Mouse (Mus musculus) embryonic facial prominence, embryonic 14.5 days (tissue): ENCODE data around the gene Wasf2. TPM values are rescaled to one million over a fixed set of nuclear protein-coding genes. Genes with fewer than 3 reads are reported as not detected.

Source experiments
- ATAC-seq: fragments of 200-750 bp; cut with Nextera tagmentation; 2 replicates; pipeline ENCODE4 v1.8.0; 2017; ENCODE audit warnings: low read depth, moderate number of reproducible peaks, moderate TSS enrichment
- DNase-seq: peaks from one replicate; pipeline ENCODE4 v3.0.0-alpha.2; 2015; ENCODE audit warnings: low spot score
- H3K27ac ChIP-seq: fragments of 300-500 bp; sonication (generic); replicated peaks from 2 replicates; pipeline ENCODE4 v1.5.1; 2014; ENCODE audit warnings: low read depth, mild to moderate bottlenecking, low read length, moderate library complexity
- H3K27me3 ChIP-seq: fragments of 300-500 bp; sonication (generic); replicated peaks from 2 replicates; pipeline ENCODE4 v1.6.1; 2014; ENCODE audit warnings: low read length; ENCODE audit not compliant: control insufficient read depth, insufficient read depth
- H3K36me3 ChIP-seq: fragments of 300-500 bp; sonication (generic); 2 replicates; pipeline ENCODE4 v1.6.1; 2014; ENCODE audit warnings: low read length, mixed read lengths; ENCODE audit not compliant: control insufficient read depth, insufficient read depth
- H3K4me1 ChIP-seq: fragments of 300-500 bp; sonication (generic); 2 replicates; pipeline ENCODE4 v1.6.1; 2014; ENCODE audit warnings: antibody characterized with exemption, low read length; ENCODE audit not compliant: control insufficient read depth, insufficient read depth
- H3K4me2 ChIP-seq: fragments of 300-500 bp; sonication (generic); 2 replicates; pipeline ENCODE4 v1.6.1; 2014; ENCODE audit warnings: low read depth, mild to moderate bottlenecking, low read length, moderate library complexity, mixed read lengths
- H3K4me3 ChIP-seq: fragments of 300-500 bp; sonication (generic); 2 replicates; pipeline ENCODE4 v1.5.1; 2014; ENCODE audit warnings: low read depth, mild to moderate bottlenecking, low read length
- H3K9ac ChIP-seq: fragments of 300-500 bp; sonication (generic); 2 replicates; pipeline ENCODE4 v1.6.1; 2014; ENCODE audit warnings: low read depth, mild to moderate bottlenecking, low read length, moderate library complexity, mixed read lengths
- H3K9me3 ChIP-seq: fragments of 300-500 bp; sonication (generic); 2 replicates; pipeline ENCODE4 v1.6.1; 2016; ENCODE audit warnings: low read length; ENCODE audit not compliant: control insufficient read depth
- WGBS: fragments of 180-500 bp; shearing (Covaris S2); extraction: QIAGEN DNeasy Blood & Tissue Kit; methylation state at CpG from one replicate; pipeline ENCODE4 v1.1.7; 2014; 5-methylcytosine and 5-hydroxymethylcytosine counted together
- polyA plus RNA-seq: library from polyadenylated mRNA; unstranded; fragments of >200 nt; fragmentation: Nextera tagmentation; extraction: Ambion mirVana; gene quantifications from 2 replicates; pipeline ENCODE4 v1.2.1, GENCODE M21; 2014

Wasf2 gene
- polyA plus RNA-seq, 1 experiment from 2014 or later = 83.4 TPM

DNA sequence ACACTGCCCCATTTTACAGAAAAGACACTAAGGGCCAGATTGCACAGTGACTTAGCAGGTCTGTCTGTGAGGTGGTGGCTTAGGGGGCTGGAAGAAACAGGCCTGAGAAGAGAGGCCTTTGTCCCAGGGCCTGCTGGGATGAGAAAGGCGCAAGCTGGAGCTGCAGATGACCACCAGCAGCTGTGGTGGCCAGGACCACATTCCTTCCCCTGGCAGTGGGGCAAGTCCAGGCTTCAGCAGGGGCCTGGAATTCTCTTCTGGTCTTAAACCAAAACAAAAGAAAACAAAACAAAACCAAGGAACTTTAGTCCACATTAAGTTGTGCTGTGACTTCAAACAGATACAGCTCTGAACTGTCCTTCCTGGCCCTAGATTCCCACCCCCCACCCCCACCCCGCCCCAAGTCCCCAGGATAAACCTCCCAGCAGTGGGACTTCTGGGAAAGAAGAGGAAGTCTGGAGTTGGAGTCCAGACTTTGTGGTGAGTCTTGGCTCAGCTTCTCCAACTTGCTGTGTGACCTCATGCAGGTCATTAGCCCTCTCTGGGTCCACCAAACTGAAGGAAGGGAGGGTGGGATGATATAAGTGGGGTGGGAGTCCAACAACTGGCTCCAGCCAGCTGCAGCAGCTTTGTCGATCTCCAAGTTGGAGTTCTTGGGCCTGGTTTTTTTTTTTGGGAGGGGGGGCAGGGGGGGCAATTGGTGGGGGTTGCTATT lies 13.4 kb upstream of the Wasf2 start:
- Histone ChIP-seq H3K36me3 (no peaks in the 10 kb centered on the region), H3K4me1 (peaks cover 38% of the 10 kb centered on the region), H3K27me3 (no peaks in the 10 kb centered on the region), H3K9me3 (no peaks in the 10 kb centered on the region), H3K9ac (peak overlapping the region; percentile 37), H3K4me3 (no peak overlapping the region), H3K4me2 (peak overlapping the region; percentile 40), H3K27ac (peak overlapping the region; percentile 95)
- DNase-seq (peak; percentile 83), ATAC-seq (no peak; the same call in 1 of the 2 replicates)
- 25% methylated on average over 3 of the region's 3 CpGs for WGBS

DNA sequence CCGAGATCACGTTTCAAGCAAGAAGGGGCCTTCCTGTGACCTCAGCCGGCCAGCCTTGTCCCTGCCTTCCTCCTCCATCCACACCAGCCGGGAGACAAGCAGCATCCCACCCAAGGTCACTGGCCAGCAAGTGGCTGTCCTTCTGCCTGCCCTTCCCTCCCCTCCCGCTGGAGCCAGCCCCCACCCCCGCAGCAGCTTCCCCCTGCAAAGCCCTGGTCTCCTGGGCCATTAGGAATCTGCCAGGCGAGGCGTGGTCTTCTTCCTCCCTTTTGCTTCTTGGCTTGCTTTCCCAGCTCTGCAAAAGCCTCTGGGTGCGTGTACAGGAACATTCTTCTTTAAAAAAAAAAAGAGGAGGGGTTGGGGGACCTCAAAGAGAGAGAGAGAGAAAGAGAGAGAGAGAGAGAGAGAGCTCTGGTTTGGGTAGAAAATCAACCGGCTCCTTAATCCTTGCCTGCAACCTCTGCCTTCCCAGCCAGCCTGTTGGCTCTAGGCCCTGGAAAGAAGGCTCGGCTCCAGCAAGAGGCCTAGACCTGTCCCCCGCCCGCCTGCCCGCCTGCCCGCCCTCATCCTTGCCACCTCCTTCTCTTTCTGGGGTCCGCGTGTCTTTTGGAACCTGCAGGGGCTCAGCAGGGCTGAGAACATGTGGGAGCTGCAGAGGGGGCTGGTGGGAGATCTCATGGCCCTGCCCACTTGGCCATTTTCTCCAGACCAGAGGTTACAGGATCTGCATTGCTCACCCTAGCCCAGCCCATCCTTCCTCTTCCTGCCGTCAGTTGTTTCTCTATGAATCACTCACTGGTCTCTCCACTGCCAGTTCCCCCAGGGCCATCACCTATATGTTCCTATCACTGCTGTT lies 12.5 kb upstream of the Wasf2 start:
- H3K4me1 ChIP-seq = peaks cover 34% of the 10 kb centered on the region
- H3K4me3 ChIP-seq = peak overlapping the region; percentile 6; the same call in 1 of the 2 replicates
- peak overlapping the region; percentile 37 for H3K9ac ChIP-seq
- ATAC-seq = peak; percentile 70
- H3K36me3 ChIP-seq = no peaks in the 10 kb centered on the region
- H3K27me3 ChIP-seq = no peaks in the 10 kb centered on the region
- WGBS = 4% methylated on average over 15 of the region's 18 CpGs
- peak; percentile 96 for DNase-seq
- H3K9me3 ChIP-seq = no peaks in the 10 kb centered on the region
- H3K27ac ChIP-seq = peak overlapping the region; percentile 95
- H3K4me2 ChIP-seq = peak overlapping the region; percentile 40

DNA sequence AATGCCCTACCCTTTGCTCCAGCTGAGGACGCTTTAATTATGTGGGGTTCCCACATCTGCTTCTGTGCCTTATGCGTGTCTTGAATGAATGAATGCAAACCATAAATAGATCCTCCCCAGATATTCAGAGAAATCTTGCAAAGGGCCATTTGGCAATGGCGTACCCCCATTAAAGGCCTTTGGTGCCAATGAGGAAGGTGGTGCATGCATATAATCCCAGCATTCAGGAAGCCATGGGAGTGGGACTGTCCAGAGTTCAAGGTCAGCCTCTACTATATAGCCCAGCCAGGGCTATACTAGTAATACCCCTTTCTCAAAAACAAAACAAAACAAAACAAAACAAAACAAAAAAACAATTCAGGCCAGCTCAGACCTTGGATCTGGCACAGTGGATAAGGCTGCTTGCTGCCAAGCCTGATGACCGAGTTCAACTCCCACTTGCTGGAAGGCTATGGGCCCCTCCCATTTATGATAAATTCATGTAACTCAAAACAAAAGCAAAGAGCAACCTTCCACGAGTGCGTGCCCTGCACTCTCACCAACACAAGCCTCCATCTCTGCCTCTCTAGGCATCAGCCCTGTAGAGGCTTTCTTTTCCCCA lies 11.4 kb upstream of the Wasf2 start:
- Histone ChIP-seq H3K9me3 (0 out of 2 replicates have a peak, but pooled peaks cover 1% of the 10 kb centered on the region), H3K27ac (peak overlapping the region; percentile 29; the same call in 1 of the 2 replicates), H3K4me2 (no peak overlapping the region), H3K27me3 (no peaks in the 10 kb centered on the region), H3K36me3 (no peaks in the 10 kb centered on the region), H3K4me1 (peaks cover 34% of the 10 kb centered on the region), H3K9ac (no peak overlapping the region), H3K4me3 (no peak overlapping the region)
- ATAC-seq (no peak), DNase-seq (no peak)
- 66% methylated on average over 6 of the region's 6 CpGs for WGBS

DNA sequence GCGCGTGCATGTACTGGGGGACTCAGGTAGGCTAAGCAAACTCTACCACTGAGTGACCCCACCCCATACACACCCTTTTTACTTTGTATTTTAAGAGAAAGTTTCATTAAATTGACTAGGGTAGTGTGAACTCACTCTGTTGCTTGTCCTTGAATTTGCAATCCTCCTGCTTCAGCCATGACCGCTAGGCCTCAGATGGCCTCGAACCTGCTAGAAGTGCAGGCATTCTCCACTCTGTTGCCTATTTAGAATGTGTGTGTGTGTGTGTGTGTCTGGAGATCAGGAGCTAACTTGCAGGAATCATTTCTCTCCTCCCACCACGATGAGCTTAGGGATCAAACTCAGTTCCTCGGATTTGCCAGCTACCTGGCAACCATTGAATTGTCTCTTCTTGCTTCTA lies 10.7 kb upstream of the Wasf2 start:
- no peaks in the 10 kb centered on the region for H3K27me3 ChIP-seq
- DNase-seq (no peak), ATAC-seq (no peak)
- H3K4me3 ChIP-seq = no peak overlapping the region
- H3K4me1 ChIP-seq = peaks cover 34% of the 10 kb centered on the region
- 79% methylated on average over 6 of the region's 6 CpGs for WGBS
- H3K36me3 ChIP-seq = no peaks in the 10 kb centered on the region
- no peak overlapping the region for H3K4me2 ChIP-seq
- H3K9ac ChIP-seq = no peak overlapping the region
- 0 out of 2 replicates have a peak overlapping the region, but pooled peaks have one; percentile 1 for H3K27ac ChIP-seq
- 0 out of 2 replicates have a peak, but pooled peaks cover 6% of the 10 kb centered on the region for H3K9me3 ChIP-seq

DNA sequence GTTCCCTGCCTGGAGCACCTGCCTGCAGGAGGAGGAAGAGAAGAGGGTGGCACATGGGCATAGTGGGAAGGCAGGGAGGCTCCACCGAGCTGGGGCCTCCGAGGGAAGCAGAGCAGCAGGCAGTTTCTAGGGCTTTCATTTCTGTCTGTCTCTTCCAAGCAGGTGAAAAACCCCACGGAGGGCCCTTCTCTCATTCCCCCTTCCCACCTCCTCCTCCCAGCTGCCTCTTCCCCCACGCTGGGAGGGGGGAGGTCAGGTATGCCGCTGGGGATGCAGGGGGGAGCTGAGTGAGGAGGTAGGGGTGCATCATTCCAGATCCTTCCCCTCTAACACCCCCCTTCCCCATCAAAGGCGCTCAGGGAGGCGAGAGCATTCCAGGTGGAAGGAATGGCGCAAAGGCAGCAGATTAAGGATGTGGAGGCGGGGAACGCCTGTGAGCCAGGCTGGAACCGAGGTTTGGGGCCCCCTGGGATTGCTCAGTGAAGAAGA lies 9.4 kb upstream of the Wasf2 start:
- Histone ChIP-seq H3K4me1 (peaks cover 34% of the 10 kb centered on the region), H3K27ac (peak overlapping the region; percentile 50; the same call in 1 of the 2 replicates), H3K9me3 (0 out of 2 replicates have a peak, but pooled peaks cover 6% of the 10 kb centered on the region), H3K4me3 (no peak overlapping the region), H3K4me2 (peak overlapping the region; percentile 10; the same call in 1 of the 2 replicates), H3K9ac (no peak overlapping the region), H3K27me3 (no peaks in the 10 kb centered on the region), H3K36me3 (no peaks in the 10 kb centered on the region)
- DNase-seq (peak; percentile 76), ATAC-seq (0 out of 2 replicates have a peak, but pooled peaks have one; percentile 15)
- WGBS = 4% methylated on average over 11 of the region's 11 CpGs

DNA sequence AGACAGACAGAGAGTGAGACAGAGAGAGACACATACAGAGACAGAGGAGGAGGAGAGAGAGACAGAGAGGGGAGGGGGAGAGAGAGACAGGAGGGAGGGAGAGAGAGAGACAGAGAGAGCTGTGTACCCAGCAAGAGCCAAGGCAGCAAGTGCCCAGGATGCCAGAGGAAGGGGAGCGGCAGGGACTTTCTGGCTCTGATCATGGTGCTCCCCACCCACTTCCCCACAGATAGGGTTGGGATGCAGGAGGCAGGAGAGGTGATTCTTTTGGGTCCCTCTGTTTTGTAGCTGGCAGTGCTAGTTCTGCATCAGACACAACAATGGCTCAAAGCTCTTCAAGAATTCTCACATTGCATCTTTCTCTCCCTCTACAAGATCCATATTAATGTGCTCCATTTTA lies 8.9 kb upstream of the Wasf2 start:
- 0 out of 2 replicates have a peak, but pooled peaks cover 6% of the 10 kb centered on the region for H3K9me3 ChIP-seq
- H3K4me3 ChIP-seq = no peak overlapping the region
- no peak overlapping the region for H3K27ac ChIP-seq
- H3K4me2 ChIP-seq = no peak overlapping the region
- peaks cover 30% of the 10 kb centered on the region for H3K4me1 ChIP-seq
- no peaks in the 10 kb centered on the region for H3K27me3 ChIP-seq
- H3K36me3 ChIP-seq = no peaks in the 10 kb centered on the region
- no peak for DNase-seq
- ATAC-seq = no peak
- no peak overlapping the region for H3K9ac ChIP-seq
- WGBS = 38% methylated on average over 1 of the region's 1 CpGs

DNA sequence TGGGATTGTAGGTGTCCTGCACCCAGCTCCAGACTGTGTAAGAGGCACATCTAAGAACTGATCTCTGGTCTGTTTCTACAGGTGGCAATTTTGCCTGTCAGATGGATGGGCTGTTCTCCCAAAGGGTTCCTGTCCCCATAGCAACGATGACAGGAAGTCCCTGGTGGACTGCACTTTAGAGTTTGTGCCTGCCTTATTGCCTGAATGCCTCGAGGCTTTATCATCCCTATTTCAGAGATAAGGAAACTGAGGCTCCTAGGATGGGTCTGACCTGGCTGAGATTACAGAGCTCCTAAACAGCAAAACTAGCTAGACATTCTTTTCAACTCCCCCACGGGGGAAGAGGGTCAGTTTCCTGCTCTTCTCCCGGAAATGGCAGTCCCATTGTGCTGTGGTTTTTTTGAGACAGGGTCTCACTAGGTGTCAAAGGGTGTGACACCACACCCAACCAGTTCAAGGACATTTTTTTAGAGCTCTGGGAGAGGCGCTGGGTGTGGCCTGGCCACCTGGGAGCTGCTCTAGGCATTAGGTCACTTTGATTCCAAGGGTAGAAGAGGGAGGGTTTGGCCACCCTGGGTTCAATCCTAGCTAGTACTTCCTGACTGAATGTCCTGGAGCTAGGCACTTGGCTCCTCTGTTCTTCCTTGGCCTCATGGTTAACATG lies 8.2 kb upstream of the Wasf2 start:
- ATAC-seq = no peak

DNA sequence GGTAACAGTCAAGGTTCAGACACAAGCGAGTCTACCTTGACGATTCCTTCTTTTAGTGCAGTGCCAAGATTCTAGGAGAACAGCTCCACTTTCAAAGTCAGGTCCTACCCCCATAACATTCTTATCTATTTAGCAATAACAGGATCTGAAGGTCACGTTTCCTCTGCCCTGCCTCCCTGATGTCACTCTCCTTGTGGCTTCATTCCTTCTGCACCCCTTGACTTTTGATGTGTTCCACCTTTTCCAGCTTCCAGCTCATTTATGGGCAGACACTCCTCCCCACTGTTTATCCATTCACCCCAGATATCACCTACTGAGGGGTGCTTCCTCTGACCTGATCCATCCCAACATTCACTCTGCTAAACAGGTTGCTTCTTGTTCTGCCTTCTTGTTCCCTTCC lies 3.2 kb upstream of the Wasf2 start:
- Histone ChIP-seq H3K4me3 (no peak overlapping the region), H3K27ac (no peak overlapping the region), H3K27me3 (no peaks in the 10 kb centered on the region), H3K9ac (no peak overlapping the region), H3K4me2 (no peak overlapping the region), H3K36me3 (no peaks in the 10 kb centered on the region), H3K9me3 (0 out of 2 replicates have a peak, but pooled peaks cover 6% of the 10 kb centered on the region), H3K4me1 (peaks cover 6% of the 10 kb centered on the region)
- ATAC-seq (no peak), DNase-seq (no peak)
- 75% methylated on average over 3 of the region's 3 CpGs for WGBS

More for the DNA sequence above, 8.2 kb upstream of the Wasf2 start:
- WGBS = 36% methylated on average over 5 of the region's 5 CpGs
- H3K27me3 ChIP-seq = no peaks in the 10 kb centered on the region
- no peak overlapping the region for H3K27ac ChIP-seq
- no peak overlapping the region for H3K4me3 ChIP-seq
- no peak overlapping the region for H3K9ac ChIP-seq
- DNase-seq = no peak
- H3K36me3 ChIP-seq = no peaks in the 10 kb centered on the region
- no peak overlapping the region for H3K4me2 ChIP-seq
- H3K9me3 ChIP-seq = 0 out of 2 replicates have a peak, but pooled peaks cover 6% of the 10 kb centered on the region
- peaks cover 23% of the 10 kb centered on the region for H3K4me1 ChIP-seq
